Comparison of ENCODE assay signal across 19 mouse cellular contexts in genomic region chr15:16792857-16793256, GRCm38 (mm10).
"Had no signal": no experiment of that assay in that cellular context is flagged by ENCODE, and none has a peak within 500 bp of the region (broad histone marks: within the 10 kb centered on the region; RNA-seq: fewer than 3 reads in every experiment).

No protein-coding gene starts in this region.

- H3K4me3 ChIP-seq: intestine, embryonic 15.5 days; kidney, embryonic 15.5 days; liver, embryonic 13.5 days; midbrain, embryonic 12.5 days; midbrain, embryonic 15.5 days; neural tube, embryonic 12.5 days; neural tube, embryonic 15.5 days; stomach, embryonic 15.5 days had no signal

- DNase-seq: kidney, adult 11 months; kidney, adult 8-10 months; kidney, postnatal 10 days; kidney, postnatal 36 days; liver, embryonic 13.5 days; lung, adult 2 months; right cerebral cortex, adult 18-20 months; right cerebral cortex, postnatal 14 days; spleen, adult 18-20 months; thymus, adult 2 months; thymus, postnatal 25 days had no signal

- H3K27ac ChIP-seq: intestine, embryonic 15.5 days; kidney, embryonic 15.5 days; liver, embryonic 13.5 days; macrophage; midbrain, embryonic 12.5 days; midbrain, embryonic 15.5 days; neural tube, embryonic 12.5 days; neural tube, embryonic 15.5 days; stomach, embryonic 15.5 days had no signal
